Mouse (Mus musculus) hindbrain, embryonic 16.5 days (tissue): ENCODE measurements at regions not wholly inside any gene's neighbourhood (a gene's known extent, or its start where the extent isn't known, plus 50 kb on each side); places are given as distances from the start of the nearest gene placed in this dataset.

Experiments used
- ATAC-seq: fragments of 200-750 bp; cut with Nextera tagmentation; 2 replicates; pipeline ENCODE4 v1.8.0; 2017; ENCODE audit warnings: moderate TSS enrichment, moderate library complexity
- H3K27ac ChIP-seq: fragments of 300-500 bp; sonication (generic); 2 replicates; pipeline ENCODE4 v1.5.1; 2014; ENCODE audit warnings: low read depth, mild to moderate bottlenecking, control low read depth, low read length, moderate library complexity
- H3K27me3 ChIP-seq: fragments of 300-500 bp; sonication (generic); replicated peaks from 2 replicates; pipeline ENCODE4 v1.6.1; 2014; ENCODE audit warnings: low read length; ENCODE audit not compliant: control insufficient read depth, insufficient read depth
- H3K36me3 ChIP-seq: fragments of 300-500 bp; sonication (generic); 2 replicates; pipeline ENCODE4 v1.6.1; 2014; ENCODE audit warnings: mild to moderate bottlenecking, low read length, moderate library complexity, mixed read lengths; ENCODE audit not compliant: control insufficient read depth, insufficient read depth
- H3K4me1 ChIP-seq: fragments of 300-500 bp; sonication (generic); 2 replicates; pipeline ENCODE4 v1.6.1; 2014; ENCODE audit warnings: low read depth, low read length; ENCODE audit not compliant: control insufficient read depth, insufficient read depth
- H3K4me2 ChIP-seq: fragments of 300-500 bp; sonication (generic); 2 replicates; pipeline ENCODE4 v1.6.1; 2014; ENCODE audit warnings: mild to moderate bottlenecking, low read length, control low read depth, moderate library complexity
- H3K4me3 ChIP-seq: fragments of 300-500 bp; sonication (generic); 2 replicates; pipeline ENCODE4 v1.5.1; 2014; ENCODE audit warnings: mild to moderate bottlenecking, low read length, control low read depth, moderate library complexity
- H3K9ac ChIP-seq: fragments of 300-500 bp; sonication (generic); 2 replicates; pipeline ENCODE4 v1.6.1; 2014; ENCODE audit warnings: low read depth, mild to moderate bottlenecking, control low read depth, low read length, moderate library complexity
- H3K9me3 ChIP-seq: fragments of 300-500 bp; sonication (generic); 2 replicates; pipeline ENCODE4 v1.6.1; 2014; ENCODE audit warnings: mild to moderate bottlenecking, low read length, moderate library complexity; ENCODE audit not compliant: control insufficient read depth
- WGBS: fragments of 180-500 bp; shearing (Covaris S2); extraction: QIAGEN DNeasy Blood & Tissue Kit; methylation state at CpG from one replicate; pipeline ENCODE4 v1.1.7; 2014; 5-methylcytosine and 5-hydroxymethylcytosine counted together

- no peaks in the 10 kb centered on the region for H3K4me1 ChIP-seq
- no peak for ATAC-seq
- WGBS, result 87% methylated on average over 2 of the region's 2 CpGs
These were observed 290.4 kb upstream of the Trpc7 start for GRCm38 (mm10) chr13:57186168-57186567.

GRCm38 (mm10) chr13:57170180-57170579, 274.4 kb upstream of the Trpc7 start:
- WGBS, result 48% methylated on average over 3 of the region's 3 CpGs
- no peaks in the 10 kb centered on the region for H3K27me3 ChIP-seq
- no peaks in the 10 kb centered on the region for H3K36me3 ChIP-seq
- no peak overlapping the region for H3K27ac ChIP-seq
- H3K9me3 ChIP-seq, result no peaks in the 10 kb centered on the region
- H3K4me1 ChIP-seq, result no peaks in the 10 kb centered on the region
- ATAC-seq, result no peak
- H3K4me2 ChIP-seq, result no peak overlapping the region
- H3K4me3 ChIP-seq, result no peak overlapping the region
- no peak overlapping the region for H3K9ac ChIP-seq

More at GRCm38 (mm10) chr13:57186168-57186567, 290.4 kb upstream of the Trpc7 start:
- H3K4me3 ChIP-seq, result no peak overlapping the region
- no peak overlapping the region for H3K4me2 ChIP-seq
- H3K36me3 ChIP-seq, result no peaks in the 10 kb centered on the region
- no peaks in the 10 kb centered on the region for H3K9me3 ChIP-seq
- H3K27ac ChIP-seq, result no peak overlapping the region
- H3K27me3 ChIP-seq, result no peaks in the 10 kb centered on the region
- H3K9ac ChIP-seq, result no peak overlapping the region

GRCm38 (mm10) chr13:57169621-57170020, 273.8 kb upstream of the Trpc7 start:
- Histone ChIP-seq H3K27ac (no peak overlapping the region), H3K9me3 (no peaks in the 10 kb centered on the region), H3K9ac (no peak overlapping the region), H3K4me3 (no peak overlapping the region), H3K4me2 (no peak overlapping the region), H3K27me3 (no peaks in the 10 kb centered on the region), H3K36me3 (no peaks in the 10 kb centered on the region), H3K4me1 (no peaks in the 10 kb centered on the region)
- ATAC-seq, result no peak
- WGBS, result 86% methylated on average over 2 of the region's 2 CpGs

GRCm38 (mm10) chr13:57165367-57165766, 269.6 kb upstream of the Trpc7 start:
- Histone ChIP-seq H3K27me3 (no peaks in the 10 kb centered on the region), H3K9ac (no peak overlapping the region), H3K4me2 (no peak overlapping the region), H3K9me3 (no peaks in the 10 kb centered on the region), H3K27ac (no peak overlapping the region), H3K4me1 (no peaks in the 10 kb centered on the region), H3K4me3 (no peak overlapping the region), H3K36me3 (no peaks in the 10 kb centered on the region)
- 88% methylated on average over 2 of the region's 2 CpGs for WGBS
- no peak for ATAC-seq

- Histone ChIP-seq H3K36me3 (no peaks in the 10 kb centered on the region), H3K9ac (no peak overlapping the region), H3K27ac (no peak overlapping the region), H3K4me3 (no peak overlapping the region), H3K9me3 (no peaks in the 10 kb centered on the region), H3K4me2 (no peak overlapping the region), H3K27me3 (no peaks in the 10 kb centered on the region), H3K4me1 (no peaks in the 10 kb centered on the region)
- 51% methylated on average over 5 of the region's 5 CpGs for WGBS
- ATAC-seq, result no peak
These were observed 257.0 kb upstream of the Trpc7 start for GRCm38 (mm10) chr13:57152787-57153186.

- 82% methylated on average over 2 of the region's 2 CpGs for WGBS
These were observed 251.8 kb upstream of the Trpc7 start for GRCm38 (mm10) chr13:57147623-57148022.

GRCm38 (mm10) chr13:57146708-57147107, 250.9 kb upstream of the Trpc7 start:
- no peaks in the 10 kb centered on the region for H3K9me3 ChIP-seq
- no peaks in the 10 kb centered on the region for H3K27me3 ChIP-seq
- H3K36me3 ChIP-seq, result no peaks in the 10 kb centered on the region
- WGBS, result 43% methylated on average over 4 of the region's 4 CpGs
- H3K9ac ChIP-seq, result no peak overlapping the region
- peak overlapping the region; percentile 29; the same call in 1 of the 2 replicates for H3K27ac ChIP-seq
- ATAC-seq, result no peak
- H3K4me2 ChIP-seq, result no peak overlapping the region
- no peak overlapping the region for H3K4me3 ChIP-seq
- H3K4me1 ChIP-seq, result peaks cover 12% of the 10 kb centered on the region; the same call in 1 of the 2 replicates

More at GRCm38 (mm10) chr13:57147623-57148022, 251.8 kb upstream of the Trpc7 start:
- H3K4me2 ChIP-seq, result no peak overlapping the region
- H3K36me3 ChIP-seq, result no peaks in the 10 kb centered on the region
- no peak for ATAC-seq
- H3K9me3 ChIP-seq, result no peaks in the 10 kb centered on the region
- H3K9ac ChIP-seq, result no peak overlapping the region
- no peaks in the 10 kb centered on the region for H3K27me3 ChIP-seq
- no peak overlapping the region for H3K27ac ChIP-seq
- no peak overlapping the region for H3K4me3 ChIP-seq
- peaks cover 11% of the 10 kb centered on the region; the same call in 1 of the 2 replicates for H3K4me1 ChIP-seq

- peak; percentile 50; the same call in 1 of the 2 replicates for ATAC-seq
- no peaks in the 10 kb centered on the region for H3K9me3 ChIP-seq
- peaks cover 12% of the 10 kb centered on the region; the same call in 1 of the 2 replicates for H3K4me1 ChIP-seq
- no peak overlapping the region for H3K4me2 ChIP-seq
- H3K9ac ChIP-seq, result no peak overlapping the region
- 30% methylated on average over 2 of the region's 2 CpGs for WGBS
- H3K4me3 ChIP-seq, result no peak overlapping the region
- H3K27ac ChIP-seq, result no peak overlapping the region
- H3K27me3 ChIP-seq, result no peaks in the 10 kb centered on the region
- H3K36me3 ChIP-seq, result no peaks in the 10 kb centered on the region
These were observed 250.0 kb upstream of the Trpc7 start for GRCm38 (mm10) chr13:57145782-57146181.

- Histone ChIP-seq H3K27ac (no peak overlapping the region), H3K36me3 (no peaks in the 10 kb centered on the region), H3K9ac (no peak overlapping the region), H3K4me3 (no peak overlapping the region), H3K9me3 (no peaks in the 10 kb centered on the region), H3K27me3 (no peaks in the 10 kb centered on the region), H3K4me1 (peaks cover 12% of the 10 kb centered on the region; the same call in 1 of the 2 replicates), H3K4me2 (no peak overlapping the region)
- ATAC-seq, result no peak
- WGBS, result 46% methylated on average over 5 of the region's 5 CpGs
These were observed 247.1 kb upstream of the Trpc7 start for GRCm38 (mm10) chr13:57142851-57143250.

GRCm38 (mm10) chr13:57142441-57142840, 246.6 kb upstream of the Trpc7 start:
- Histone ChIP-seq H3K27me3 (no peaks in the 10 kb centered on the region), H3K9me3 (no peaks in the 10 kb centered on the region), H3K9ac (no peak overlapping the region), H3K4me3 (no peak overlapping the region), H3K27ac (no peak overlapping the region), H3K4me1 (peaks cover 12% of the 10 kb centered on the region; the same call in 1 of the 2 replicates), H3K4me2 (no peak overlapping the region), H3K36me3 (no peaks in the 10 kb centered on the region)
- WGBS, result 21% methylated on average over 2 of the region's 2 CpGs
- 0 out of 2 replicates have a peak, but pooled peaks have one; percentile 24 for ATAC-seq
